ENCODE assay signal across 12 mouse cellular contexts in genomic region chr2:109848305-109848704, GRCm38 (mm10). TPM values are rescaled to one million over a fixed set of nuclear protein-coding genes. Genes with fewer than 3 reads are reported as not detected.
DNase-seq lines count a peak whose midpoint lies in the region; ATAC-seq lines count a peak whose summit lies in the region.
"Had no signal": no experiment of that assay in that cellular context is flagged by ENCODE, and none has a peak within 500 bp of the region (broad histone marks: within the 10 kb centered on the region; RNA-seq: fewer than 3 reads in every experiment).

No protein-coding gene starts in this region.

- WGBS in forebrain, embryonic 13.5 days: 44% methylated on average over 4 of the region's 4 CpGs
- WGBS in forebrain, embryonic 15.5 days: 41% methylated on average over 4 of the region's 4 CpGs
- WGBS in embryonic facial prominence, embryonic 10.5 days: 31% methylated on average over 4 of the region's 4 CpGs
- WGBS in limb, embryonic 10.5 days: 58% methylated on average over 4 of the region's 4 CpGs
- WGBS in neural tube, embryonic 12.5 days: 50% methylated on average over 4 of the region's 4 CpGs

- no peak overlapping the region; the same call in 1 of the 2 replicates for H3K4me2 ChIP-seq in forebrain, embryonic 13.5 days
- no peak overlapping the region for H3K4me2 ChIP-seq in forebrain, embryonic 15.5 days (replicated peaks)
- peak overlapping the region; percentile 32 for H3K4me2 ChIP-seq in neural tube, embryonic 12.5 days (replicated peaks)
- H3K4me2 ChIP-seq: liver, embryonic 15.5 days had no signal

- no peak overlapping the region for H3K27ac ChIP-seq in forebrain, embryonic 13.5 days
- H3K27ac ChIP-seq in forebrain, embryonic 15.5 days (replicated peaks): no peak overlapping the region
- peak overlapping the region; percentile 8; the same call in 1 of the 2 replicates for H3K27ac ChIP-seq in embryonic facial prominence, embryonic 10.5 days (replicated peaks)
- H3K27ac ChIP-seq in limb, embryonic 10.5 days: peak overlapping the region; percentile 19; the same call in 1 of the 2 replicates
- no peak overlapping the region for H3K27ac ChIP-seq in neural tube, embryonic 12.5 days
- H3K27ac ChIP-seq: liver, embryonic 15.5 days had no signal

- no peak overlapping the region for H3K4me3 ChIP-seq in forebrain, embryonic 13.5 days
- H3K4me3 ChIP-seq in forebrain, embryonic 15.5 days: no peak overlapping the region
- H3K4me3 ChIP-seq in embryonic facial prominence, embryonic 10.5 days: no peak overlapping the region
- no peak overlapping the region for H3K4me3 ChIP-seq in limb, embryonic 10.5 days
- no peak overlapping the region for H3K4me3 ChIP-seq in neural tube, embryonic 12.5 days
- H3K4me3 ChIP-seq: liver, embryonic 15.5 days had no signal

- DNase-seq in embryonic facial prominence, embryonic 10.5 days (ENCODE audit: low spot score): peak; percentile 12
- no peak for DNase-seq in limb, embryonic 10.5 days (ENCODE audit: low spot score)
- DNase-seq in cerebellum, postnatal 36 days: no peak
- DNase-seq in T-cell, adult 2 months (ENCODE audit: low spot score): no peak
- no peak for DNase-seq in urinary bladder, postnatal 10 days (ENCODE audit: low spot score)
- DNase-seq: adrenal gland, postnatal 10 days; B cell, adult 2 months had no signal

- H3K4me1 ChIP-seq in forebrain, embryonic 13.5 days: peaks cover 8% of the 10 kb centered on the region; the same call in 1 of the 2 replicates
- H3K4me1 ChIP-seq in forebrain, embryonic 15.5 days: 0 out of 2 replicates have a peak, but pooled peaks cover 2% of the 10 kb centered on the region
- H3K4me1 ChIP-seq in embryonic facial prominence, embryonic 10.5 days: peaks cover 24% of the 10 kb centered on the region
- peaks cover 12% of the 10 kb centered on the region for H3K4me1 ChIP-seq in limb, embryonic 10.5 days
- peaks cover 9% of the 10 kb centered on the region; the same call in 1 of the 2 replicates for H3K4me1 ChIP-seq in neural tube, embryonic 12.5 days
- H3K4me1 ChIP-seq: liver, embryonic 15.5 days had no signal

- H3K9ac ChIP-seq in forebrain, embryonic 13.5 days: 0 out of 2 replicates have a peak overlapping the region, but pooled peaks have one; percentile 16
- no peak overlapping the region for H3K9ac ChIP-seq in forebrain, embryonic 15.5 days (replicated peaks)
- H3K9ac ChIP-seq in neural tube, embryonic 12.5 days: no peak overlapping the region
- H3K9ac ChIP-seq: liver, embryonic 15.5 days had no signal

- no peaks in the 10 kb centered on the region for H3K36me3 ChIP-seq in forebrain, embryonic 13.5 days (ENCODE audit: poor library complexity, severe bottlenecking)
- no peaks in the 10 kb centered on the region for H3K36me3 ChIP-seq in forebrain, embryonic 15.5 days
- H3K36me3 ChIP-seq in embryonic facial prominence, embryonic 10.5 days (replicated peaks): no peaks in the 10 kb centered on the region
- no peaks in the 10 kb centered on the region for H3K36me3 ChIP-seq in limb, embryonic 10.5 days
- H3K36me3 ChIP-seq in neural tube, embryonic 12.5 days: no peaks in the 10 kb centered on the region
- H3K36me3 ChIP-seq: liver, embryonic 15.5 days had no signal

- no peak for ATAC-seq in forebrain, embryonic 13.5 days
- ATAC-seq in forebrain, embryonic 15.5 days (replicated peaks): no peak
- peak; percentile 58; the same call in 1 of the 2 replicates for ATAC-seq in neural tube, embryonic 12.5 days (ENCODE audit: low FRiP score, low read depth)
- ATAC-seq: intestine, postnatal 0 days had no signal

- H3K27me3 ChIP-seq in forebrain, embryonic 13.5 days: no peaks in the 10 kb centered on the region
- H3K27me3 ChIP-seq in forebrain, embryonic 15.5 days: no peaks in the 10 kb centered on the region
- H3K27me3 ChIP-seq in embryonic facial prominence, embryonic 10.5 days (replicated peaks; ENCODE audit: low read depth, poor library complexity, severe bottlenecking): no peaks in the 10 kb centered on the region
- no peaks in the 10 kb centered on the region for H3K27me3 ChIP-seq in limb, embryonic 10.5 days (ENCODE audit: low read depth, poor library complexity, severe bottlenecking)
- H3K27me3 ChIP-seq in neural tube, embryonic 12.5 days (replicated peaks): no peaks in the 10 kb centered on the region
- H3K27me3 ChIP-seq: liver, embryonic 15.5 days had no signal

- H3K9me3 ChIP-seq in forebrain, embryonic 13.5 days (replicated peaks): no peaks in the 10 kb centered on the region
- H3K9me3 ChIP-seq in forebrain, embryonic 15.5 days: no peaks in the 10 kb centered on the region
- no peaks in the 10 kb centered on the region for H3K9me3 ChIP-seq in embryonic facial prominence, embryonic 10.5 days
- no peaks in the 10 kb centered on the region for H3K9me3 ChIP-seq in limb, embryonic 10.5 days (replicated peaks)
- no peaks in the 10 kb centered on the region for H3K9me3 ChIP-seq in neural tube, embryonic 12.5 days
- H3K9me3 ChIP-seq: liver, embryonic 15.5 days had no signal

RNA-seq across cellular contexts. Expression of gene Lin7c, which starts 42.3 kb away (rescaled TPM):
- 139 and 151 TPM in 2 replicates for polyA plus RNA-seq in forebrain, embryonic 13.5 days (2015; fragmentation: Nextera tagmentation; extraction: Ambion mirVana)
- polyA plus RNA-seq in forebrain, embryonic 15.5 days (2015; fragmentation: Nextera tagmentation; extraction: Ambion mirVana): 169 and 184 TPM in 2 replicates
- polyA plus RNA-seq in embryonic facial prominence, embryonic 10.5 days (2016; fragmentation: Nextera tagmentation; extraction: Ambion mirVana): 77.9 and 79.9 TPM in 2 replicates
- 64.3 and 68.9 TPM in 2 replicates for polyA plus RNA-seq in limb, embryonic 10.5 days (2016; fragmentation: Nextera tagmentation; extraction: Ambion mirVana)
- polyA plus RNA-seq in neural tube, embryonic 12.5 days (2016; fragmentation: Nextera tagmentation; extraction: Ambion mirVana): 155 and 163 TPM in 2 replicates

Comparison
In these comparisons a context has a peak if more than half of its experiments do, and no peak if none do; other contexts are left out.
1. H3K27ac ChIP-seq: peak in embryonic facial prominence, embryonic 10.5 days (single experiment) and limb, embryonic 10.5 days (single experiment); none in forebrain, embryonic 13.5 days (single experiment), forebrain, embryonic 15.5 days (single experiment) and neural tube, embryonic 12.5 days (single experiment).